Mouse (Mus musculus): ENCODE measurements around the gene Tmem145.
A peak's percentile ranks its signal among the peaks of the same experiment; 100 is the strongest.

Gene Tmem145

GRCm38 (mm10) chr7:25293191-25293739, 12.6 kb upstream of the Tmem145 start:
- no peak for DNase-seq (ENCODE audit: low spot score)

DNA sequence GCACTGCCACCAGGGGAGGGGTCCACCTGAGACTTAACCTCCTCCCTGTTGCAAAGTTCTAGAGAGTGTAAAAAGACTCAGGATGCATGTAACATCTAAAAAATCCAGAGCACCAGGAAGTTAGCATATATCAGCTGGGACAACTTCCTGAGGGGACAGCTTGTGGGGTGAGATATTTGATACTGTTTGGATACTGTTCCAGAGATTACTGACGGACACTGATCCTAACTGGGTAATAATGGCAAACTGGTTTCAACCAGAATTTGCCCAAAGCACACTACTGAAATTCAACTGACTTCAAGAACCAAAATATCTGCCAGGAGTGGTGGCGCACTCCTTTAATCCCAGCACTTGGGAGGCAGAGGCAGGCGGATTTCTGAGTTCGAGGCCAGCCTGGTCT, 11.4 kb upstream of the Tmem145 start:
- no peak for DNase-seq (ENCODE audit: low spot score)

- DNase-seq (ENCODE audit: low spot score), result no peak
Measured at GRCm38 (mm10) chr7:25294960-25295722, 10.8 kb upstream of the Tmem145 start.

DNA sequence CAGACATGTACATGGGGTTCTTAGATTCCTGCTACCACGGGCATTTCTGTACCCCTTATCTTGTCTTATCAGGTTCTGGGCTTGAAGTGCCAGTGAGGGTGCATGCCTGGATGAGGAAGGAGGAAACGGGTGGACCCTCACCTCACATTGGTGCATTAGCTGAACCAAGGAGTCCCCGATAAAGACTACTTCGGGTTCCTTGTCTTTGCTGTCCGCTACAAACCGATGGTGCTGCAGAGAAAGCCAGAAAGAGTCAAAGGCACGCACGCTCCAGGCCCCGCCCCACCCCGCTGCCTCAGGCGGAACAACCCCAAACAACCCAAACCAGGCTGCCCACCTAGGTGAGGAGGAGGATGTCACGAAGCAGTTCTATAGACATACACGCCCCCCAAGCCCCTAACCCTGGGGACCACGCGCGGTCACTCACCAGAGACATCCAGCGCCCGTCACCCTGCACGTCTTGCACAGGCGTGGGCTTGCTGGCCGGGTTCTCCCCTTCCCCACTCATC, 8.9 kb upstream of the Tmem145 start:
- DNase-seq (ENCODE audit: low spot score), result no peak

DNA sequence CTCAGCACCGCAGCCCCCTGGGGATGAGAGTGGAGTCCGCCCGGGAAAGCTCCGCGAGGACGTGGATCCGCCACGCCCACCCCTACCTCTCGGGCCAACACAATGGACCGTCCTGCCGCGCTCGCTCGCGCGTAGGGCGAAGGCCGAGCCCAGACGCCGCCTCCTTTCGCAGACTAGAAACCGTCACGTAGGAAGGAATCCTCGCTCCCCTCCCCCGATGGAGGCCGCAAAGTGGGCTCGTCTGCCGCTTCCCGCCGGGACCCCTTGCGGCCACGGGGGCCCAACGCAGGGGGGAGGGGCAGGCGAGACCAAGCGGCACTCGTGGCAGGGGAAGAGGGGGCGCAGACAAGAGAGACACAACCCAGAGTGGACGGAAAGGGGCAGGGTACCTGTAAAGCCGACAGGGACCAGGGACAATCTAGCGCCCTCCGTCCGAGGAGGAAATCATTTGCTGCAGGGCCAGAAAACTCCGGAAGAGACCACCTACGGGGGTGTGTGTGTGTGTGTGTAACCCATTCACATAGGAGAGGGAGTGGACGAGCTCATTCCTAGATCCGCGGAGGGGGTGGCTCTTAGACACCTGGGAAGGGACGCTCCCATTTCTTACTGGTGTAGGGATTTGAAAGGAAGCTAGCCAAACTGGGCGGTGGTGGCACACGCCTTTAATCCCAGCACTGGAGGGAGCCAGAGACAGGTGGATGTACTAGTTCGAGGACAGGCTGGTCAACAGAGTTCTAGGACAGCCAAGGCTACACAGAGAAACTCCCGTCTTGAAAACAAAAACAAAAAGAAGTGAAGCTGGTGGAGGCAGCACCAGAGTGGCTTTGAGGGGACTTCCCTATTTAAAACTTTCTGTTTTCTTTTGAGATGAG, 8.2 kb upstream of the Tmem145 start, which contains the start of gene Pafah1b3:
Gene Pafah1b3, minus strand, starts transcription at position 533 of the 872 bp plus-strand sequence.
- DNase-seq (ENCODE audit: low spot score), result peak; percentile 78

GRCm38 (mm10) chr7:25301063-25301462, 4.8 kb upstream of the Tmem145 start, which contains the start of gene Prr19:
Gene Prr19 (plus strand): TSS chr7:25301411.
- no peak for DNase-seq (ENCODE audit: low spot score)

- DNase-seq (ENCODE audit: low spot score), result no peak
Measured at GRCm38 (mm10) chr7:25303003-25303684, 2.8 kb upstream of the Tmem145 start.

GRCm38 (mm10) chr7:25303685-25304006, 2.3 kb upstream of the Tmem145 start:
- no peak for DNase-seq (ENCODE audit: low spot score)

DNA sequence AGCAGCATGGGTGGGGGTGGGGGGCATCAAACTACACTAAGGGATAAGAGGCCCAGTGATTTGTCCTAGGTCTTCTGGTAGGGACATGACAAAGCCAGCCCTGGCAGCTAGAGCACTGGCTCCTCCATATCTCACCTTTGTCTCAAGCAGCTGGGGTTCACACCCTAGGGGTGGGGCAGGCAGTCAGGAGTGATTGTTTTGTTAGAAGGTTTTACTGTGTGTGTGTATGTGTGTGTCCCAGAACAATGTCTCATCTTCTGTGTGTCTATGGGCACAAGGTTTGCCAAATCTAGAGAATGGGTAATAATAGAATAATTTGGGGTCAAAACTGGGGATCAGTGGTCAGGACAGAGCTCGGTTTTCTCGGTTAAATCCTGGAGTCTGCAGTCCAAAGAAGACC, 425 bp upstream of the Tmem145 start:
- DNase-seq (ENCODE audit: low spot score), result no peak

GRCm38 (mm10) chr7:25306614-25306996, 699 bp downstream of the Tmem145 start:
- no peak for DNase-seq (ENCODE audit: low spot score)

DNA sequence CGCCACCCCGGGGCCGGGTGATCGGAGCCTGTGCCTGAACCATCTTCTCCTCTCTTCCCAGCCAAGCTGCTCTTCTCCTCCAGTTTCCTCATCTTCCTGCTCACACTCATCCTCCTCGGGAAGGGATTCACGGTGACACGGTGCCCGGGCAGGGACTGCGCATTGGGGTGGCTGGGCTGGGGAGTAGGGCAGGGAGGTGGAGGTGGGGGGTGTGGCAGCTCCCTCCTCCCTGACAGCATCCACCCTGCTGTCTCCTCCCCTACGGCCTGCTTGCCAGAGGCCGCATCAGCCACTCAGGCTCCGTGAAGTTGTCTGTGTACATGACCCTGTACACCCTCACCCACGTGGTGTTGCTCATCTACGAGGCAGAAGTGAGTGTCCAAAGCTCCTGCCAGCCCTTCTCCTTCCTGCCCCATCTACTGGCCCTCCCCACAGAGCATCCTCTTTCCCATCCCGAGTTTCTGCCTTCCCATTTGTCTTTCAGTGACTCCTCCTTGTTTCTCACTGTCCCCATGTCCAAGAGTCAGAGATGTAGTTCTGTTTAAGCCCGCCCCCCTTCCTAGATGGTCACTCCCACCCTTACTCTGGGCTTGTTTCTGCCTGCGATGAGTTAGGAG, 2.9 kb downstream of the Tmem145 start:
- DNase-seq (ENCODE audit: low spot score), result no peak

DNA sequence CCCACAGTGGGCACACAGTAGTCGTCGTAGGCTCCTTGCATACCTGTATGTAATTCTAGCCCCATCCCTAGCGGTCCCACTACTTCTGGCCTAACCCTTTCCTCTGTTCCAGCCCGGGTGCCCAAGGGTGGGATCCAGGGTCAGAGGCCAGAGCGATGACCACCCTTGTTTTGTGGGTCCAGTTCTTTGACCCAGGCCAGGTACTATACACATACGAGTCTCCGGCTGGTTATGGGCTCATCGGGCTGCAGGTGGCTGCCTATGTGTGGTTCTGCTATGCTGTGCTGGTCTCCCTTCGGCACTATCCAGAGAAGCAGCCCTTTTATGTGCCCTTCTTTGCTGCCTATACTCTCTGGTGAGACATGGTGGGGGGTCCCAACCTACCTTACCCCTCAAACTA, 3.5 kb downstream of the Tmem145 start:
- DNase-seq (ENCODE audit: low spot score), result no peak

DNA sequence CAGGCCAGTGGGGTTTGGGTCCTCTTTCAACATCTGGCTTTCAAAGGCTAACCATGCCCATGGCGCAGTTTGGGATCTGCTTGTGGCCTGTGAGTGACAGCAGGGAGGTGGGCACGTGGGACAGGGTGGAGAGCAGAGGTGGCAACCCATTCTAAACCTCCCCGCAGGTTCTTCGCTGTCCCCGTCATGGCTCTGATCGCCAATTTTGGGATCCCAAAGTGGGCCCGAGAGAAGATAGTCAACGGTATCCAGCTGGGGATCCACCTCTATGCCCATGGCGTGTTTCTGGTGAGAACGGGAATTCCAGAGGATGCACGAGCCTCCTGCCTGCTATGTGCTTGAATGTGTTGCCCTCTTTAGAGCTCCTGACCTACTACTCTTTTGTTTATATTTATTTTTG, 5.3 kb downstream of the Tmem145 start:
- DNase-seq (ENCODE audit: low spot score), result no peak

DNA sequence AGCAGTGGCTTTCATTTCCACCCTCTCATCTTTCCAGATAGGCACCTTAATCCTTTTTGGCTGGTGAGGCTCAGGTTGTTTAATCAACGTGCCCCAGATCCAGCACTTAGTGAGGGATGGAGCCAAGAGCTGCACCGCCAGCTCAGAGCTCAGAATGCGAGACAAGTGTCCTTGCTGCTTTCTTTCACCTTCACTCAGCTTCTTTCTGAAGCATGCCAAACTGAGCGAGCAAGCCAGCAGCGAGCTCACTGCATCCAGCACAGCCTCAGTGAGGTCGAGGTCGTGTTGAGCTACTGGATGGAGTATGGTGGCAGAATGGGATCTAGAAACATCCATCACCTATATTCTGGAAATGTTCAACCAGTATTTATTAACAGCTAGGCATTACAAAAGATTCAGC, 7.4 kb downstream of the Tmem145 start:
- no peak for DNase-seq (ENCODE audit: low spot score)

DNA sequence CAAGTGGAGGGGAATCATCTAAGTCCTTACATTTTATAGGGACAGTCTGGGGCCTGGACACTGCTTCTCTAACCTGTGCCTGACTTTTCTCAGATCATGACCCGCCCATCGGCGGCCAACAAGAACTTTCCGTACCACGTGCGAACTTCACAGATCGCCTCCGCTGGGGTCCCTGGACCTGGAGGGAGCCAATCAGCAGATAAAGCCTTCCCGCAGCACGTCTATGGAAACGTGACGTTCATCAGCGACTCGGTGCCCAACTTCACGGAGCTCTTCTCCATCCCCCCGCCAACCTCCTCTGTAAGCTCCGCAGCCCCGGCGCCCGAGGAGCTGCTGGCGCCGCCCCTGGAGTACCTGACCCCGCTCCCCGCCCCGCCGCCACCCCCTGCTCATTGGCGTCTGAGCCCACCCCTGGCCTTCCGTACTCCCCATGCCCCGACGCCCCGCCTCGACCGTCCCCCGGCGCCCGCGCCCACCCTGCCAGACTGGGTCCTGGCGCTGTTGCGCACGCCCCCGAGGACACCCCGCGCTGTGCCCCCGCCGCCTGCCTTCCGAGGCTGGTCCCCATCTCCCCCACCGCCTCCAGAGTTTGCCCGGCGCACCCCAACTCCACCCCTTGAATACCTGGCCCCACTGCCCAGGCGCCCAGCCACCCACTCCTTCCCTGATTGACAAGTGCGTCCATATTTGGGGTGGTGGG, 8.8 kb downstream of the Tmem145 start:
- no peak for DNase-seq (ENCODE audit: low spot score)

GRCm38 (mm10) chr7:25315306-25316041, 9.6 kb downstream of the Tmem145 start:
- DNase-seq (ENCODE audit: low spot score), result no peak

GRCm38 (mm10) chr7:25316532-25317445, 10.9 kb downstream of the Tmem145 start, which contains the start of gene Megf8:
Gene Megf8 (plus strand): TSS chr7:25317164.
- peak; percentile 96 for DNase-seq (ENCODE audit: low spot score)

GRCm38 (mm10) chr7:25317446-25317999, 11.6 kb downstream of the Tmem145 start:
- no peak for DNase-seq (ENCODE audit: low spot score)

DNA sequence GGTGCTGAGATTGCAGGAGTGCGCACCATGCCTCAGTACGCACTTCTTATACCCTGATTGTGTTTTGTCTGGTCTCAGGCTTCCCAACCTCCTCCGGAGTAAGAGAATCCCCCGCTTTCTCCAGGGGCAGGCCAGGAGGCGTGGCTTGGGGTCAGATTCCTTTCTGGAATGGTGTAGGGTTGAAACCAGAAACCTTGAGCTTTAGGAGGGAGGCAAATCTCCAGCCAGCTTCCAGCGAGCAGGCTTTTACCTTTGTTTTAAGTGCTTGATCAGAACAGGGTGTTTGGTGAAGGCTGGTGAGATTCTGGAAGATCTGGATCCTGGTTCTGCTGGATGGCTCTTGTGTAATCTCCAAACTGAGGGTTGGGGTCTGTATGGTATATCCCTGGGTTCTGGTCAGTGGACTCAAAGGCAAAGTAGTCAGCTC, 16.2 kb downstream of the Tmem145 start:
- peak; percentile 60 for DNase-seq (ENCODE audit: low spot score)

Measured in ovary, adult 18-20 months (tissue).